Comparison of ENCODE assay signal across 7 mouse cellular contexts in the genomic region with DNA sequence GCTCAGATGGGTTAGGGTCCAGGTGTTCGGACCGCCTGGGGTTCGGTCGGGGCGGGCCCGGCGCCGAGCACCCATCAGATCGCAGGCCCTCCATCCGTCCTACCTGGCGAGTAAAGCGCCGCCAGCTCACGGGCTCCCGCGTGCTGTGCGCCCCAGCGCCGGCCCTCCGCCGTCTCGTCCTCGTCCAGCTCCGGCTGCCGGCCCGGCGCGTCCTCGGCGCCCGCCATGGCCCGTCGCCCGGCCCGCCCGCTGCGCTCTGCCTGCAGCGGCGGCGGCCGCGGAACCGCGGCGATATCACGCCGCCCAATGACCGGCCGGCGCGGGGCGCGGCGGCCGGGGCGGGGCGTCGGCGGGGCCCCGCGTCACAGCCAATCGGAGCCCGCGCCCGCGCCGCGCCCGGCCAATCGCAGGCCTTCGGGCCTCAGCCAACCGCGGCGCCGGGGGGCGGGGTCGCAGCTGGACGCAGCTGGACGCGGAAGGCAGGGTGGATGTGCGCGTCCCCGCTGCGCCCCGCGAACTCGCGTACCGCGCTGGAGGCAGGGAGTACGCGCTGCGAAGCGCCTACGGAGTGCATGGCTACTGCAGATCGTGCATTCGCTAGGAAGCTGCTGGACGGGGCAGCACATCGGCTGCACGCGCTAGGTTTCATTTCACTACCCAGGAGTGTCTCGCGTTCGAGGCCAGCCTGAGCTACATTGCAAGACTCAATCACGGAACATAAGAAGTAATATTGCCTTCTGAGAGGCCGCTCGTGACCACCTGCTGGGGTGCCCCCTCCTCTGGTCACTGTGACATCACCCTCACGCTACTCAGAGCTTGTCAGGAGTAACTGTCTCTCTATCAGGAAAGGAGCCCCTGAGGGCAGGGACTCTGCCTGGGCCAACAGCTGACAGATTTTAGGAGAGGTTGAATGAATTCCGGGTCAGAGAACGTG. TPM values are rescaled to one million over a fixed set of nuclear protein-coding genes. Genes with fewer than 3 reads are reported as not detected.
DNase-seq lines count a peak whose midpoint lies in the region; ATAC-seq lines count a peak whose summit lies in the region.

Gene Gm20431, minus strand, starts transcription at position 227 of the 934 bp plus-strand sequence.

- H3K9ac ChIP-seq in intestine, embryonic 16.5 days (ENCODE audit: low read depth, low read length) = peak within 1 kb of the TSS; percentile 91
- H3K9ac ChIP-seq in midbrain, embryonic 12.5 days (replicated peaks) = peak within 1 kb of the TSS; percentile 85

- peaks cover 50% of the 10 kb centered on the region for H3K4me1 ChIP-seq in embryonic facial prominence, embryonic 10.5 days
- peaks cover 34% of the 10 kb centered on the region for H3K4me1 ChIP-seq in intestine, embryonic 16.5 days (ENCODE audit: control insufficient read depth, insufficient read depth, low read length)
- H3K4me1 ChIP-seq in limb, embryonic 10.5 days = peaks cover 46% of the 10 kb centered on the region
- peaks cover 29% of the 10 kb centered on the region for H3K4me1 ChIP-seq in midbrain, embryonic 12.5 days

- H3K27me3 ChIP-seq in embryonic facial prominence, embryonic 10.5 days (replicated peaks; ENCODE audit: low read depth, poor library complexity, severe bottlenecking) = peaks cover 16% of the 10 kb centered on the region
- no peaks in the 10 kb centered on the region for H3K27me3 ChIP-seq in intestine, embryonic 16.5 days (replicated peaks; ENCODE audit: control insufficient read depth, insufficient read depth, low read length)
- peaks cover 16% of the 10 kb centered on the region for H3K27me3 ChIP-seq in limb, embryonic 10.5 days (ENCODE audit: low read depth, poor library complexity, severe bottlenecking)
- H3K27me3 ChIP-seq in midbrain, embryonic 12.5 days = peaks cover 14% of the 10 kb centered on the region

- 2% methylated on average over 110 of the region's 110 CpGs for WGBS in embryonic facial prominence, embryonic 10.5 days
- under 1% methylated on average over 107 of the region's 110 CpGs for WGBS in intestine, embryonic 16.5 days
- WGBS in limb, embryonic 10.5 days = 2% methylated on average over 110 of the region's 110 CpGs
- under 1% methylated on average over 93 of the region's 110 CpGs for WGBS in midbrain, embryonic 12.5 days

- H3K36me3 ChIP-seq in embryonic facial prominence, embryonic 10.5 days (replicated peaks) = peaks cover 21% of the 10 kb centered on the region
- H3K36me3 ChIP-seq in intestine, embryonic 16.5 days (ENCODE audit: control insufficient read depth, insufficient read depth, low read length) = peaks cover 2% of the 10 kb centered on the region; the same call in 1 of the 2 replicates
- peaks cover 22% of the 10 kb centered on the region for H3K36me3 ChIP-seq in limb, embryonic 10.5 days
- 0 out of 2 replicates have a peak, but pooled peaks cover 3% of the 10 kb centered on the region for H3K36me3 ChIP-seq in midbrain, embryonic 12.5 days

- H3K4me2 ChIP-seq in intestine, embryonic 16.5 days (ENCODE audit: low read depth, low read length) = peak within 1 kb of the TSS; percentile 90
- peak within 1 kb of the TSS; percentile 92 for H3K4me2 ChIP-seq in midbrain, embryonic 12.5 days (replicated peaks)

- peak within 1 kb of the TSS; percentile 81 for H3K4me3 ChIP-seq in embryonic facial prominence, embryonic 10.5 days
- H3K4me3 ChIP-seq in intestine, embryonic 16.5 days (ENCODE audit: low read length) = peak within 1 kb of the TSS; percentile 83
- peak within 1 kb of the TSS; percentile 87 for H3K4me3 ChIP-seq in limb, embryonic 10.5 days
- peak within 1 kb of the TSS; percentile 86 for H3K4me3 ChIP-seq in midbrain, embryonic 12.5 days

- H3K9me3 ChIP-seq in embryonic facial prominence, embryonic 10.5 days = no peaks in the 10 kb centered on the region
- no peaks in the 10 kb centered on the region for H3K9me3 ChIP-seq in intestine, embryonic 16.5 days (ENCODE audit: control insufficient read depth, low read length)
- H3K9me3 ChIP-seq in limb, embryonic 10.5 days (replicated peaks) = no peaks in the 10 kb centered on the region
- H3K9me3 ChIP-seq in midbrain, embryonic 12.5 days = no peaks in the 10 kb centered on the region

- ATAC-seq in intestine, embryonic 16.5 days = peak; percentile 96
- peak; percentile 96 for ATAC-seq in midbrain, embryonic 12.5 days (ENCODE audit: low FRiP score, low read depth)

- DNase-seq in adrenal gland, postnatal 14 days = peak; percentile 99
- peak; percentile 97 for DNase-seq in embryonic facial prominence, embryonic 10.5 days (ENCODE audit: low spot score)
- no peak for DNase-seq in gonadal fat pad, adult 2 months (ENCODE audit: low read depth)
- DNase-seq in limb, embryonic 10.5 days (ENCODE audit: low spot score) = peak; percentile 95
- DNase-seq in skeletal muscle tissue, adult 2 months (ENCODE audit: low read depth, low spot score) = peak; percentile 86

- H3K27ac ChIP-seq in embryonic facial prominence, embryonic 10.5 days (replicated peaks) = peak within 1 kb of the TSS; percentile 88
- H3K27ac ChIP-seq in intestine, embryonic 16.5 days (ENCODE audit: low read length) = peak within 1 kb of the TSS; percentile 71
- peak within 1 kb of the TSS; percentile 90 for H3K27ac ChIP-seq in limb, embryonic 10.5 days
- H3K27ac ChIP-seq in midbrain, embryonic 12.5 days (replicated peaks) = peak within 1 kb of the TSS; percentile 63

RNA-seq across cellular contexts. Expression of gene Gm20431, which starts in this region (rescaled TPM):
- 19.2 and 23.8 TPM in 2 replicates for total RNA-seq in adrenal gland, postnatal 14 days (2021)
- polyA plus RNA-seq in embryonic facial prominence, embryonic 10.5 days (2016; fragmentation: Nextera tagmentation; extraction: Ambion mirVana) = 0.68 and 4.9 TPM in 2 replicates
- 11.4 TPM in 1 of 2 replicates, not detected in the other for polyA plus RNA-seq in gonadal fat pad, adult 2 months (2012; rRNA removed)
- 2.0 and 3.2 TPM in 2 replicates for polyA plus RNA-seq in intestine, embryonic 16.5 days (2015; fragmentation: Nextera tagmentation; extraction: Ambion mirVana)
- polyA plus RNA-seq in limb, embryonic 10.5 days (2016; fragmentation: Nextera tagmentation; extraction: Ambion mirVana) = 1.0 and 4.0 TPM in 2 replicates
- 9.1 and 9.7 TPM in 2 replicates for polyA plus RNA-seq in midbrain, embryonic 12.5 days (2016; fragmentation: Nextera tagmentation; extraction: Ambion mirVana)
